Mouse (Mus musculus) stomach, embryonic 14.5 days (tissue): ENCODE measurements around the gene Zfp383. TPM values are rescaled to one million over a fixed set of nuclear protein-coding genes. Genes with fewer than 3 reads are reported as not detected.

Experiments used
- microRNA-seq: library from miRNA; unstranded; fragments of <30 nt; microRNA quantifications from one replicate; pipeline ENCODE4, GENCODE M21; 2016
- polyA plus RNA-seq: library from polyadenylated mRNA; unstranded; fragments of >200 nt; fragmentation: Nextera tagmentation; extraction: Ambion mirVana; gene quantifications from 2 replicates; pipeline ENCODE4 v1.2.1, GENCODE M21; 2014

Zfp383 gene
- polyA plus RNA-seq, 1 experiment from 2014 or later: 6.7 TPM

Small RNA genes within 50 kb of the gene (microRNA-seq; reads per million reads assigned to microRNA genes)
- gene Mir7668: not detected

Other genes with a start within 250 kb of the Zfp383 start
- gene Catsperg2, start 181.2 kb upstream of the Zfp383 start, polyA plus RNA-seq: not detected in 2 replicates
- gene Zfp84, start 139.7 kb upstream of the Zfp383 start, polyA plus RNA-seq: 13.9 and 16.3 TPM in 2 replicates
- 8.6 and 10.2 TPM in 2 replicates for gene Zfp30, start 124.2 kb upstream of the Zfp383 start, polyA plus RNA-seq
- gene Zfp790, start 92.1 kb upstream of the Zfp383 start, polyA plus RNA-seq: 13.5 and 16.6 TPM in 2 replicates
- 6.3 and 6.5 TPM in 2 replicates for gene Zfp940, start 54.6 kb upstream of the Zfp383 start, polyA plus RNA-seq
- 8.8 and 12.2 TPM in 2 replicates for gene Zfp420, start 48.2 kb upstream of the Zfp383 start, polyA plus RNA-seq
- 10.9 and 12.8 TPM in 2 replicates for gene Zfp27, start 1.7 kb upstream of the Zfp383 start, polyA plus RNA-seq
- 12.0 and 13.3 TPM in 2 replicates for gene Zfp74, start 45.9 kb downstream of the Zfp383 start, polyA plus RNA-seq
- gene Zfp568, start 75.7 kb downstream of the Zfp383 start, polyA plus RNA-seq: 21.6 and 25.0 TPM in 2 replicates
- 3.6 and 4.4 TPM in 2 replicates for gene Zfp14, start 143.2 kb downstream of the Zfp383 start, polyA plus RNA-seq
- 5.0 and 5.7 TPM in 2 replicates for gene Zfp82, start 164.7 kb downstream of the Zfp383 start, polyA plus RNA-seq
- gene Gm26920, start 182.2 kb downstream of the Zfp383 start, polyA plus RNA-seq: 2.0 and 2.1 TPM in 2 replicates
- gene Zfp566, start 182.3 kb downstream of the Zfp383 start, polyA plus RNA-seq: 7.5 and 11.2 TPM in 2 replicates
- gene Zfp260, start 186.6 kb downstream of the Zfp383 start, polyA plus RNA-seq: 132 and 142 TPM in 2 replicates
- gene Zfp382, start 213.7 kb downstream of the Zfp383 start, polyA plus RNA-seq: 6.4 and 7.3 TPM in 2 replicates